Comparison of ENCODE assay signal across 8 mouse cellular contexts in genomic region chr6:17169971-17170781, GRCm38 (mm10).
DNase-seq lines count a peak whose midpoint lies in the region; ATAC-seq and TF ChIP-seq lines count a peak whose summit lies in the region.

No protein-coding gene starts in this region.

- peak overlapping the region; percentile 34 for H3K4me2 ChIP-seq in forebrain, embryonic 15.5 days (replicated peaks)
- H3K4me2 ChIP-seq in midbrain, embryonic 15.5 days = peak overlapping the region; percentile 34
- H3K4me2 ChIP-seq in stomach, embryonic 15.5 days = peak overlapping the region; percentile 41

- H3K4me3 ChIP-seq in layer of hippocampus, adult 2 months = peak overlapping the region; percentile 40
- H3K4me3 ChIP-seq in forebrain, embryonic 15.5 days = no peak overlapping the region
- H3K4me3 ChIP-seq in midbrain, embryonic 15.5 days = no peak overlapping the region
- H3K4me3 ChIP-seq in stomach, embryonic 15.5 days (replicated peaks) = no peak overlapping the region; the same call in 1 of the 2 replicates

- no peak for DNase-seq in layer of hippocampus, adult 2 months (ENCODE audit: low spot score in 2 of 2)
- DNase-seq in layer of hippocampus, adult 9-10 months (ENCODE audit: low spot score) = no peak
- peak; percentile 68 to 75 for DNase-seq in heart, postnatal 14 days
- DNase-seq in layer of hippocampus, postnatal 10 days (ENCODE audit: low spot score in 2 of 2) = peak; percentile 34 to 51
- no peak for DNase-seq in spleen, adult 18-20 months

- H3K9ac ChIP-seq in forebrain, embryonic 15.5 days (replicated peaks) = no peak overlapping the region
- H3K9ac ChIP-seq in midbrain, embryonic 15.5 days = no peak overlapping the region
- H3K9ac ChIP-seq in stomach, embryonic 15.5 days = no peak overlapping the region

- H3K27me3 ChIP-seq in forebrain, embryonic 15.5 days = no peaks in the 10 kb centered on the region
- H3K27me3 ChIP-seq in midbrain, embryonic 15.5 days (replicated peaks) = no peaks in the 10 kb centered on the region
- H3K27me3 ChIP-seq in stomach, embryonic 15.5 days (replicated peaks) = no peaks in the 10 kb centered on the region

- H3K36me3 ChIP-seq in forebrain, embryonic 15.5 days = no peaks in the 10 kb centered on the region
- no peaks in the 10 kb centered on the region for H3K36me3 ChIP-seq in midbrain, embryonic 15.5 days (replicated peaks)
- H3K36me3 ChIP-seq in stomach, embryonic 15.5 days = no peaks in the 10 kb centered on the region

- intact Hi-C loops in heart, postnatal 14 days (cut with DNase I) = loop anchor here (2.0 to 5.0 kb wide), 3 partner anchors 59 to 187 kb away; partner anchors contain the start of gene Cav2

- H3K4me1 ChIP-seq in forebrain, embryonic 15.5 days = peaks cover 27% of the 10 kb centered on the region
- H3K4me1 ChIP-seq in midbrain, embryonic 15.5 days = peaks cover 25% of the 10 kb centered on the region
- peaks cover 14% of the 10 kb centered on the region for H3K4me1 ChIP-seq in stomach, embryonic 15.5 days

- H3K9me3 ChIP-seq in forebrain, embryonic 15.5 days = no peaks in the 10 kb centered on the region
- H3K9me3 ChIP-seq in midbrain, embryonic 15.5 days = no peaks in the 10 kb centered on the region
- no peaks in the 10 kb centered on the region for H3K9me3 ChIP-seq in stomach, embryonic 15.5 days

- TF ChIP-seq CTCF in layer of hippocampus, adult 2 months (conservative IDR thresholded peaks at IDR 0.05) = no peak

- ATAC-seq in forebrain, embryonic 15.5 days (replicated peaks) = peak; percentile 77
- peak; percentile 66 for ATAC-seq in midbrain, embryonic 15.5 days (replicated peaks)
- ATAC-seq in stomach, embryonic 15.5 days (ENCODE audit: insufficient read depth, low FRiP score, low read depth) = peak; percentile 74; the same call in 1 of the 2 replicates

- peak overlapping the region; percentile 73 for H3K27ac ChIP-seq in layer of hippocampus, adult 2 months
- H3K27ac ChIP-seq in forebrain, embryonic 15.5 days (replicated peaks) = peak overlapping the region; percentile 64
- peak overlapping the region; percentile 68 for H3K27ac ChIP-seq in midbrain, embryonic 15.5 days
- peak overlapping the region; percentile 84 for H3K27ac ChIP-seq in stomach, embryonic 15.5 days

- 27% methylated on average over 18 of the region's 18 CpGs for WGBS in forebrain, embryonic 15.5 days
- WGBS in midbrain, embryonic 15.5 days = 28% methylated on average over 18 of the region's 18 CpGs
- WGBS in stomach, embryonic 15.5 days = 38% methylated on average over 18 of the region's 18 CpGs

Comparison
In these comparisons a context has a peak if more than half of its experiments do, and no peak if none do; other contexts are left out.
1. DNase-seq: peak in heart, postnatal 14 days (2 of 2) and layer of hippocampus, postnatal 10 days (2 of 2); none in layer of hippocampus, adult 2 months (0 of 2), layer of hippocampus, adult 9-10 months (single experiment) and spleen, adult 18-20 months (0 of 2).
2. Peak in every context shown above with its lines, with median percentiles within 50 percentile points of each other: H3K27ac ChIP-seq, ATAC-seq and H3K4me2 ChIP-seq.